Mouse (Mus musculus): ENCODE data around the gene Pgm1. TPM values are rescaled to one million over a fixed set of nuclear protein-coding genes. Genes with fewer than 3 reads are reported as not detected.

Gene Pgm1
- total and polyA plus RNA-seq, 3 experiments, result 6.7 to 28.6 TPM; not detected in 1

- no peak overlapping the region for H3K4me3 ChIP-seq (ENCODE audit: control insufficient read depth in 1 of 2, insufficient read depth in 1 of 2, low read depth in 2 of 2, low read length in 2 of 2)
- no peaks in the 10 kb centered on the region for H3K27me3 ChIP-seq (ENCODE audit: control insufficient read depth in 1 of 2, insufficient read depth in 2 of 2, low read length in 2 of 2)
- no peak overlapping the region for H3K9ac ChIP-seq (ENCODE audit: control insufficient read depth, low read depth, low read length, poor library complexity, severe bottlenecking)
- TF ChIP-seq ETS1 (IDR thresholded peaks at IDR 0.05; ENCODE audit: low read depth, low read length) (no peak), POLR2AphosphoS2 (IDR thresholded peaks at IDR 0.05; ENCODE audit: low read length) (no peak), UBTF (IDR thresholded peaks at IDR 0.05; ENCODE audit: borderline replicate concordance, insufficient read depth, low read depth, low read length) (no peak), POLR2A (IDR thresholded peaks at IDR 0.05; ENCODE audit: control insufficient read depth in 1 of 2, insufficient read depth in 1 of 2, low read depth in 1 of 2, low read length in 2 of 2, poor library complexity in 1 of 2) (no peak), RCOR1 (IDR thresholded peaks at IDR 0.05; ENCODE audit: low read depth, low read length) (no peak), EP300 (IDR thresholded peaks at IDR 0.05; ENCODE audit: low read depth in 1 of 2, low read length in 2 of 2) (no peak)
- H3K9me3 ChIP-seq (replicated peaks; ENCODE audit: insufficient read depth, low read length), result no peaks in the 10 kb centered on the region
- no peak for DNase-seq (ENCODE audit: low read depth, low spot score)
- H3K36me3 ChIP-seq (ENCODE audit: control insufficient read depth in 1 of 2, insufficient read depth in 2 of 2, low read length in 2 of 2), result no peaks in the 10 kb centered on the region
- H3K27ac ChIP-seq (ENCODE audit: control insufficient read depth, low read depth, low read length), result no peak overlapping the region
- no peaks in the 10 kb centered on the region for H3K79me2 ChIP-seq (ENCODE audit: control insufficient read depth, insufficient read depth, low read length, poor library complexity)
- no peaks in the 10 kb centered on the region for H3K4me1 ChIP-seq (ENCODE audit: control insufficient read depth in 1 of 2, insufficient read depth in 2 of 2, low read length in 2 of 2)
Measured at GRCm38 (mm10) chr4:99972886-99973285, 43.7 kb downstream of the Pgm1 start.

- H3K27me3 ChIP-seq (ENCODE audit: control insufficient read depth in 1 of 2, insufficient read depth in 2 of 2, low read length in 2 of 2), result no peaks in the 10 kb centered on the region
- H3K9me3 ChIP-seq (replicated peaks; ENCODE audit: insufficient read depth, low read length), result no peaks in the 10 kb centered on the region
- no peak overlapping the region for H3K9ac ChIP-seq (ENCODE audit: control insufficient read depth, low read depth, low read length, poor library complexity, severe bottlenecking)
- H3K36me3 ChIP-seq (ENCODE audit: control insufficient read depth in 1 of 2, insufficient read depth in 2 of 2, low read length in 2 of 2), result no peaks in the 10 kb centered on the region
- no peak overlapping the region for H3K27ac ChIP-seq (ENCODE audit: control insufficient read depth, low read depth, low read length)
- H3K4me3 ChIP-seq (ENCODE audit: control insufficient read depth in 1 of 2, insufficient read depth in 1 of 2, low read depth in 2 of 2, low read length in 2 of 2), result no peak overlapping the region
- H3K79me2 ChIP-seq (ENCODE audit: control insufficient read depth, insufficient read depth, low read length, poor library complexity), result no peaks in the 10 kb centered on the region
- no peak for TF ChIP-seq NRF1 (IDR thresholded peaks at IDR 0.05; ENCODE audit: insufficient read depth, low read depth, low read length, poor library complexity, severe bottlenecking)
- no peak for TF ChIP-seq ZC3H11A (IDR thresholded peaks at IDR 0.05; ENCODE audit: low read depth, low read length)
- TF ChIP-seq USF1 (IDR thresholded peaks at IDR 0.05; ENCODE audit: low read depth, low read length), result no peak
- no peak for TF ChIP-seq TAL1 (IDR thresholded peaks at IDR 0.05; ENCODE audit: low read length)
- no peak for TF ChIP-seq EP300 (IDR thresholded peaks at IDR 0.05; ENCODE audit: low read depth in 1 of 2, low read length in 2 of 2)
- TF ChIP-seq HCFC1 (IDR thresholded peaks at IDR 0.05; ENCODE audit: low read depth, low read length), result no peak
- no peak for TF ChIP-seq POLR2A (IDR thresholded peaks at IDR 0.05; ENCODE audit: control insufficient read depth in 1 of 2, insufficient read depth in 1 of 2, low read depth in 1 of 2, low read length in 2 of 2, poor library complexity in 1 of 2)
- TF ChIP-seq POLR2AphosphoS2 (IDR thresholded peaks at IDR 0.05; ENCODE audit: low read length), result no peak
- no peak for TF ChIP-seq RAD21 (IDR thresholded peaks at IDR 0.05; ENCODE audit: low read depth, low read length)
- TF ChIP-seq TBP (IDR thresholded peaks at IDR 0.05; ENCODE audit: low read depth, low read length), result no peak
- no peak for TF ChIP-seq MEF2A (IDR thresholded peaks at IDR 0.05; ENCODE audit: extremely low read depth, insufficient replicate concordance, low read depth, low read length, poor library complexity, severe bottlenecking)
- TF ChIP-seq CTCF (IDR thresholded peaks at IDR 0.05 in 2 of 3, conservative IDR thresholded peaks at IDR 0.05 in 1 of 3; ENCODE audit: control insufficient read depth in 1 of 3, insufficient read depth in 1 of 3, low read depth in 2 of 3, low read length in 3 of 3, poor library complexity in 1 of 3, severe bottlenecking in 1 of 3), result no peak
- TF ChIP-seq ETS1 (IDR thresholded peaks at IDR 0.05; ENCODE audit: low read depth, low read length), result no peak
- TF ChIP-seq MXI1 (IDR thresholded peaks at IDR 0.05; ENCODE audit: low read depth, low read length), result no peak
- no peak for TF ChIP-seq E2F4 (IDR thresholded peaks at IDR 0.05; ENCODE audit: borderline replicate concordance, low read depth, low read length)
- no peak for TF ChIP-seq CHD1 (IDR thresholded peaks at IDR 0.05; ENCODE audit: low read depth, low read length)
- no peaks in the 10 kb centered on the region for H3K4me1 ChIP-seq (ENCODE audit: control insufficient read depth in 1 of 2, insufficient read depth in 2 of 2, low read length in 2 of 2)
- no peak for DNase-seq (ENCODE audit: low read depth, low spot score)
Measured at GRCm38 (mm10) chr4:99973931-99974330, 44.7 kb downstream of the Pgm1 start.
